Mouse (Mus musculus) heart, adult 9 months (tissue): Measurements from ENCODE around the gene Cd84.
"Not testable (repeated sequence)": the region's sequence is repeated elsewhere in the genome, so short reads cannot be mapped to it uniquely, and the experiment has no call there.

Experiments used
- DNase-seq, 2 experiments: peaks; one replicate each; pipeline ENCODE4 v3.0.0; 2022; ENCODE audit warnings: low spot score in 2 of 2

The Cd84 gene

DNA sequence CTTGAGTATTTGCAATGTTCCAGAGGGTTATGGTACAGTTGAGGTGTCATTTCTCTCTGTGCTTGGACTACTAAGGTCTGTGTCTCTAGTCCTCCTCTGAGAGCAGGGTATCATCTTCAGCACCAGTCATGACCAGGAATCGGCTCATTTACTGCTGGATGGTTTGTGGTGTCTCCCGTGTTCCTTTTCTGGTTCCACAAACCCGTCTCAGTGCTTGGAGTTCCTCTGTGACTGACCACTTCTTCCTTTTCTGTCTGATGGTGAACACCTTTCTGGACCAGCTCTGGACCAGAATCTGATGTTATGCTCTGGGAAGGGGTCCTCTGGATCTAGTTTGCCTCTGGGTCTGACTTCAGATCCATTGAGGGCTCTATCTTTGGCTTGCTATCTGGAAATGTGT lies at the start of gene Cd84:
TSS of gene Cd84 (plus strand) at position 210 of the 400 bp plus-strand sequence.
- DNase-seq = no peak

- DNase-seq = no peak
Observed at GRCm38 (mm10) chr1:171791491-171791890, 48.0 kb upstream of the Cd84 start.

DNA sequence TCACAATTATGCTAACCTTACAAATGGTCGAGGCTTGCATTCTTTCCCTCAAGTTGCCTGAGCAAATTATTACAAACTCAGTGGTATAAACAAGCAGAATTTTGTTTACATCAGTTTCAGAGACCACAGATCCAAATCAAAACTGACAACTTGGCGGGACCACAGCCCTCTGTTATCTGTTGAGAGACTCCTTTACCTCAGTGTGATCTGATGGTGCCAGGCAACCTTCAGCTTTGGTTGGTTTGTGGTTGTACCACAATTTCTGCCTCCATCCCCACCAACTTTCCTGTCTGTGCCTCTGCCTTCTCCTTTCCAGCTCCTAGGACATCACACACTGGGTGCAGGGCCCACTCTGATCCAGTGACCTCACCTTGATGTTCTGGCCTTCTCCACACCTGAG lies 43.3 kb upstream of the Cd84 start:
- no peak for DNase-seq

DNA sequence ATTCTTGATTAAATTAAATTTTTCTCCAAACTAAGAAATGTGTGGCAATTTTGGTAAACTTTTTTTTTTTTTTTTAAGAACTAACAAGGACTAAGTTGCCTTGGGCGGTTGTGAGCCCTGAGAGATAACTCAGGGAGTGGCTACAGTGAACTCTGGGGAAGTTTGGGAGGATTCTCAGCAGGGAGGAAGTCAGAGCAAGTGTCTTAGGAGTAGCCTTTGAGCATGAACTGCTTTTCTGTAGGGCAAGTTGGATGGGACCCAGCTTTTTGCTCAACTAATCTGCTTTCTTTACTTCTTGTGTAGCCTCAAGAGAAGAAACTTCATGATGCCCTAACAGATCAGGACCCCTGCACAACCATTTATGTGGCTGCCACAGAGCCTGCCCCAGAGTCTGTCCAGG lies 41.7 kb upstream of the Cd84 start:
- DNase-seq = no peak

GRCm38 (mm10) chr1:171799648-171800047 lies 39.8 kb upstream of the Cd84 start:
- DNase-seq = no peak

- not testable (repeated sequence) for DNase-seq
Observed at GRCm38 (mm10) chr1:171811048-171811447, 28.4 kb upstream of the Cd84 start.

GRCm38 (mm10) chr1:171815545-171816439 lies 23.7 kb upstream of the Cd84 start:
- peak; percentile 10 to 18 for DNase-seq

DNA sequence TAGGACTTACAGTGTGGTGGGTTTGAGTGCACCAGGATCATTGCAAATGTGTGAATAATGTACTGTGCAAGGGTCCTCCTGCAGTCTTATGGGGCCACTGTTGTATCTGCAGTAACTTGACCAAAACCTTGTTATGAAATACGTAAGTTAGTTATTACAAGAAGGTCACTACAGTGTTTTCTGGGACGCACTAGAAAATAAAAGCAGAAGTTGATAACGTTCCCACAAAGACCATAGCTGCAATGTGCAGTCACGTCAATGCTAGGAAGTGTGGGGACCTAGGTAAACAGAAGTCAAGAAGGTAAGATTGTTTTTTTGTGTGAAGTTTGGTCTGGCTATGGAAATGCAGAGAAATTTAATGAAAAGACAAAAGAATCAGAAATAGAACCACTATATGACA lies 22.5 kb upstream of the Cd84 start:
- no peak for DNase-seq

DNA sequence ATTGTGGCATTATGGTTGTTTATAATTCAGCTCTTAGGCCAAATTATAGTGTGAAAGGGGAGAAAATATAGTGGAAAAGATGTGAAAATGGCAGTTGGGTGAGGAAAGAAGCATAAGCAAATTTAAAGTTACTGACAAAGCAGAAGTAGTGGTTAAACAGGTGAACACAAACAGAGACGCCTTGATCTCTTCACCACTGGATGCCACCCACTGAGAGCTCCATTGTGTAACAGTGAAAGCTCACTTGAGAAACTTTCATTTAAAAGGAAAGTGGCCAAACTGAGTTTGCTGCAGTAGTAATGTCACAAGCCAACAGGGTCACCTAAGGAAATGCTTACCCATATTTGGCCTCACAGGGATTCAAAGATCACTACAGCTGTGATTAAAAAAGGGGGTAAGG lies 18.2 kb upstream of the Cd84 start:
- no peak for DNase-seq

DNA sequence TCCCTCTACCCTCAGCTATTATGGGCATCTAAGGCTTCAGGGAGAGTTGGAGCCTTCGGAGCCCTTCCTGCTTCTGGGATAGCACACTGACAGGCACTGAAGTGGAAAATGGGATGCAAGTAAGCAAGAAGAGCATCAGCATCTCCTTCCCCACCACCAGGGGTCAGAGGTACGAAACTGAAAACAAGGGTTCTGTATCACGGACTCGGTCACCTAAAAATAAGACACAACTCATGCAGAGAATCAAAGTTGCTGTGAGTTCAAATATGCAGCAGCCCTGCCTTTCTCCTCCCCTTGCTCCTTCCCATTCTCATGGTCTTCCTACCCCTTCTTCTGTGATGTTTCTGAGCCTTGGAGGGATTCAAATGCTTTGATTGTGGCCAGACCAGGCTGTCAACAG lies 14.0 kb upstream of the Cd84 start:
- no peak for DNase-seq

- no peak for DNase-seq
Observed at GRCm38 (mm10) chr1:171826164-171826563, 13.3 kb upstream of the Cd84 start.

DNA sequence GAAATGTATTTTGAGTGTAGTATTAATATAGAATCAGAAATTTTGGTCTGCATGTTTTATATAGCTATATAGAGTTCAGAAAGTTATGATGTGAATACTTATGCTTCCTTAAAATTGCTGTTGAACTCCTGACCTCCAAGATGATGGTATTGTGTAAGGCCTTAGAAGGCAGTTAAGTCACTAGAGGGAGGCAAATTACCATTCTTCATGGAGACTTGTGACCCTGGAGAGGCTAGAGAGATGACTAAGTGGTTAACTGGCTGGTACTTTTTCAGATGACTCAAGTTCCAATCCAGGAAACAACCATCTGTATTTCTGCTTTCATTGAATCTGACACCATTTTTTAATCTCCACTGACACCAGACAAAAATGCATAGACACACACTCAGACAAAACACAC lies 11.8 kb upstream of the Cd84 start:
- DNase-seq = no peak

- peak; percentile 12 to 28 for DNase-seq
Observed at GRCm38 (mm10) chr1:171840450-171841023, 1.0 kb downstream of the Cd84 start.

DNA sequence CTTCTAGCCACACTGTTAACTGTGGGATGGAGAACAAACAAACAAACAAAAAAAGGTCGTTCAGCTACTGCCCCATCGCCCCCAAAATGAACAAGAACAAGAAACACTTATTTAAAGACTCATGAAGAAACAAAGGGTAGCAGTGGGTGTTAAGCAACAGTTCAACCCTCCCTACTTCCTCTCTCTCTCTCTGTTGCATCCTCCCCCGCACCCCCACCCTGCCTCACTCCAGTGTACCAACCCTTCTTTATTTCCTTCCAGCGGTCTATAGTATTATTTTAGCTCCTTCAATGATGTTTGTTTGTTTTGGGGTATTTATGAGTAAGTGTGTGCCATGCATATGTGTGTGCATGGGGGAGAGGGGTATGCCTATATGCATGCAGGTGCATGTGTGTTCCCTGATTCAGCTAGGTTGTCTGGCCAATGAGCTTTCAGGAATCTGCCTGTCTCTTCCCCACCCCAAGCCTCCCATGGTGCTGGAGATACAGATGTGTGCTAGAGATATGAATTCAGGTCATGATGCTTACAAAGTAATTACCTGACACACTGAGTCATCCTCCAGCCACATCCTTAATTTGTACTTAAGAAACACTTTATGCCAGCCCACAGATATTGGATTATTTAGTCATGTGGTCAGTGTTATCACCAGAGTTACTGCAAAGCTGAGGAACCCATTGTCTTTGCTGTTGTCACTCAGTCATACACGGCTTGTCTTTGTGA lies 5.7 kb downstream of the Cd84 start:
- peak in 1 of 2 experiments; percentile 10 for DNase-seq

DNA sequence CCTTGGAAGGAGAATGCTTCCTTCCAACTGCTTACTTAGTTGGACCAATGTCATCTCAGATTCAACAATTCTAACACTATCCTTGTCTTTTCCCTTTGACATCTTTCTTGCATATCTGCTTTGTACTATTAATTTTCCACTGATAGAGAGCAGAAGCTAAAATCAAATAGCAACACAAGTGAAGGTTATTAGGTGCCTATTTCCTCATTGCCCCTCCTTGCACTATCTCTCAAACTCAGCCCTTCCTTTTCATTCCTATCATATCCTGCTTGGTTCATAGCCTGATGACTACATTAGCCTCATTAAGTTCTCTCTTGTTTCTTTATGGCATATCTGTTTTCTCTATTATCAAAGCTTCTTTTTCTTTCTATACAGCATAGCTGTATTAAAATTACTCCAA lies 8.7 kb downstream of the Cd84 start:
- no peak for DNase-seq

DNA sequence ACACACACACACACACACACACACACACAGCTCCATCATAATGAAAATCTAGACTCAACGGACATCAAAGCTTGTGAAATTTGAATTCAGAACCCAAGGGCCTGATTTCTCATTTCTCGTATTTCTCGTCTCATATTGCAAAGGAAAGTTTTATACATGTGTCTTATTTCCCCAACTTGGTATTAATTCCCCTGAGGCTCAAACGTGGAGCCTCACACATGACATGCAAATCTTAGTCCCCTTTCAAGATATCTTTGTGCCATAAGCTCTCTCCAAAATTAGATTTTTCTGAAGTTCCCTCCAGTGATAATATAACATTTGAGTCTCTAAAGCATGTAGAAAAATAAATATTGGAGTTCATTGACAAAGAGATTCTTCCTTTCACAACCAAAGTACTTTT lies 9.3 kb downstream of the Cd84 start:
- no peak for DNase-seq

DNA sequence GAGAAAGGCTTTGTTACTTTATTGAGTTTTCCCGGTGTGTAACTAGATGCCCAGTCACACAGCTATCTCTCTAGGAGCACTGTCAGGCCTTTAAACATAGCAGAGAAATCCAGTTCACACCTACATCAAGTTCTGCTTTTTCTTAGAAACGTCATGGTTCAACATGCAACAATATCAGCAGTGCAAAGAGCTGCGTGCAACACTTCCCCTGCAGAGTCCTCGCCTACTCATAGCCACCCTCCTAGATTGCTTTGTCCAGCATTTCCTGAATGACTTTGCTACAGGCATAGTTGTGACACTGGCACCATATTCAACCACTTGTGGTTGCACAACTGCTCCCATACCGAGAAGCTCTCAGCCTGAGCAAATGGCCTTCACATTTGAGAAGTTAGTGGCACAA lies 10.0 kb downstream of the Cd84 start:
- peak; percentile 21 to 60 for DNase-seq

DNA sequence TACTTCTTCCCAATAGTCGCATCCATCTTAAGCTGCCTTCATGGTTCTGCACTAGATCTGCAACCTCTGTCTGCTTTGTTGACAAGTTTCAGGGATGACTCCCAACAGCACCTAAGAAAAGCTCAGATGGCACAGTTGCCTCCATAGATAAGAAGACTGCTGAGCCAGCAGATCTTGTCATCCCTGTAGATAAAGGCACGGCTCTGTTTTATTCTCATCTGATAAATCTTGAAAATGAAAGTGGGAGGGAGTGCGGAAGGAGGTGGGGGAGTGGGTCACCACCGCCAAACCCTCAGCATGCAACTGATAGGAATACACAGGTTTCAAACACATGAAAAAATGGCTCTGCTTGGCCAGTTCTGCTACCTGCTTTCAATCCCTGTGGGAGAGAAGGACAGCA lies 26.0 kb downstream of the Cd84 start:
- DNase-seq = no peak

- DNase-seq = no peak
Observed at GRCm38 (mm10) chr1:171886989-171887388, 47.5 kb downstream of the Cd84 start.

GRCm38 (mm10) chr1:171895364-171895763 lies 55.9 kb downstream of the Cd84 start, which contains the start of gene Gm10521:
Gene Gm10521 (plus strand): TSS chr1:171895664.
- DNase-seq = not testable (repeated sequence)

- no peak for DNase-seq
Observed at GRCm38 (mm10) chr1:171904011-171904410, 64.5 kb downstream of the Cd84 start.

GRCm38 (mm10) chr1:171915638-171916458 lies 76.4 kb downstream of the Cd84 start:
- DNase-seq = no peak
